Mouse (Mus musculus) CH12.LX (cell line): ENCODE results near the gene Arsk. TPM values are rescaled to one million over a fixed set of nuclear protein-coding genes. Genes with fewer than 3 reads are reported as not detected.
A peak's percentile ranks its signal among the peaks of the same experiment; 100 is the strongest.

Experiments
- DNase-seq: peaks from one replicate; pipeline ENCODE4 v3.0.0-alpha.2; 2013; ENCODE audit errors: extremely low read depth
- H3K27ac ChIP-seq: 2 replicates; pipeline ENCODE4 v1.5.1; 2012; ENCODE audit warnings: low read depth, mild to moderate bottlenecking, control low read depth, moderate library complexity; ENCODE audit not compliant: insufficient read depth
- H3K27me3 ChIP-seq: replicated peaks from 2 replicates; pipeline ENCODE3; 2012; ENCODE audit warnings: inconsistent platforms
- H3K36me3 ChIP-seq, 2 experiments: replicated peaks in 1 of 2; 2 replicates each; pipeline versions ENCODE3 to v1.6.1; 2012; ENCODE audit warnings: inconsistent platforms in 1 of 2, low read length in 1 of 2, mild to moderate bottlenecking in 1 of 2, mixed read lengths in 1 of 2, moderate library complexity in 1 of 2; ENCODE audit not compliant: control insufficient read depth in 1 of 2, insufficient read depth in 1 of 2
- H3K4me1 ChIP-seq, 2 experiments: 2 replicates each; pipeline ENCODE4 v1.6.1; 2012; ENCODE audit warnings: inconsistent platforms in 1 of 2, moderate library complexity in 1 of 2; ENCODE audit not compliant: insufficient read depth in 2 of 2, control insufficient read depth in 1 of 2
- H3K4me2 ChIP-seq: 2 replicates; pipeline ENCODE4 v1.6.1; 2012; ENCODE audit warnings: low read depth, mild to moderate bottlenecking, control low read depth; ENCODE audit not compliant: poor library complexity, insufficient read depth, severe bottlenecking
- H3K4me3 ChIP-seq, 3 experiments: fragments of 150-350 bp in 1 of 3; sonication (generic) in 1 of 3; replicated peaks in 1 of 3; 2 replicates each; pipeline versions ENCODE3 to v1.5.1; 2011 to 2012; ENCODE audit warnings: low read depth in 2 of 3, low read length in 2 of 3, mild to moderate bottlenecking in 2 of 3, moderate library complexity in 2 of 3, control low read depth in 1 of 3, improper control_type of control experiment in 1 of 3, inconsistent platforms in 1 of 3, mixed read lengths in 1 of 3; ENCODE audit not compliant: poor library complexity in 1 of 3
- H3K79me2 ChIP-seq: replicated peaks from 2 replicates; pipeline ENCODE4 v1.6.1; 2012; ENCODE audit warnings: mild to moderate bottlenecking, moderate library complexity; ENCODE audit not compliant: control insufficient read depth, poor library complexity, insufficient read depth, severe bottlenecking; ENCODE audit errors: extremely low read depth
- H3K9ac ChIP-seq: 2 replicates; pipeline ENCODE4 v1.6.1; 2012; ENCODE audit warnings: low read depth, mild to moderate bottlenecking, control low read depth, moderate library complexity; ENCODE audit not compliant: insufficient read depth
- H3K9me3 ChIP-seq: replicated peaks from 2 replicates; pipeline ENCODE3; 2012; ENCODE audit warnings: low read length, inconsistent platforms, mixed read lengths
- BHLHE40 ChIP-seq: IDR thresholded peaks from 2 replicates; pipeline ENCODE4 v1.6.1; 2011; ENCODE audit warnings: mild to moderate bottlenecking, low read depth, low read length, improper control_type of control experiment
- CHD1 ChIP-seq: IDR thresholded peaks from 2 replicates; pipeline ENCODE4 v1.6.1; 2012; ENCODE audit warnings: low read depth, low read length, improper control_type of control experiment, inconsistent platforms
- CHD2 ChIP-seq: IDR thresholded peaks from 2 replicates; pipeline ENCODE4 v1.6.1; 2011; ENCODE audit warnings: low read length, improper control_type of control experiment
- CTCF ChIP-seq, 2 experiments: IDR thresholded peaks in 1 of 2; conservative IDR thresholded peaks in 1 of 2; 2 replicates each; pipeline ENCODE4 v1.5.1; 2011 to 2012; ENCODE audit warnings: low read depth in 2 of 2, low read length in 2 of 2, improper control_type of control experiment in 1 of 2, inconsistent platforms in 1 of 2, mild to moderate bottlenecking in 1 of 2, moderate library complexity in 1 of 2
- E2F4 ChIP-seq: IDR thresholded peaks from 2 replicates; pipeline ENCODE4 v1.6.1; 2011; ENCODE audit warnings: low read depth, low read length, improper control_type of control experiment; ENCODE audit not compliant: insufficient replicate concordance
- ELF1 ChIP-seq: IDR thresholded peaks from 2 replicates; pipeline ENCODE4 v1.6.1; 2014; ENCODE audit warnings: low read depth, mild to moderate bottlenecking, inconsistent platforms, low read length, improper control_type of control experiment
- EP300 ChIP-seq: IDR thresholded peaks from 2 replicates; pipeline ENCODE4 v1.6.1; 2011; ENCODE audit warnings: low read length, improper control_type of control experiment
- ETS1 ChIP-seq: conservative IDR thresholded peaks from 2 replicates; pipeline ENCODE4 v1.6.1; 2012; ENCODE audit warnings: low read depth, mild to moderate bottlenecking, inconsistent platforms, low read length, improper control_type of control experiment, moderate library complexity
- GABPA ChIP-seq: IDR thresholded peaks from 2 replicates; pipeline ENCODE4 v1.6.1; 2012; ENCODE audit warnings: low read depth, low read length, improper control_type of control experiment, inconsistent platforms; ENCODE audit not compliant: insufficient replicate concordance
- HCFC1 ChIP-seq: IDR thresholded peaks from 2 replicates; pipeline ENCODE4 v1.6.1; 2012; ENCODE audit warnings: low read depth, mild to moderate bottlenecking, inconsistent platforms, low read length, improper control_type of control experiment
- JUN ChIP-seq: IDR thresholded peaks from 2 replicates; pipeline ENCODE4 v1.6.1; 2011; ENCODE audit warnings: low read depth, mild to moderate bottlenecking, low read length, improper control_type of control experiment, moderate library complexity; ENCODE audit not compliant: insufficient read depth
- JUND ChIP-seq: conservative IDR thresholded peaks from 2 replicates; pipeline ENCODE4 v1.6.1; 2011; ENCODE audit warnings: low read depth, low read length, improper control_type of control experiment
- KAT2A ChIP-seq: IDR thresholded peaks from 2 replicates; pipeline ENCODE4 v1.6.1; 2012; ENCODE audit warnings: low read length, improper control_type of control experiment, inconsistent platforms; ENCODE audit not compliant: insufficient replicate concordance
- MAFK ChIP-seq: IDR thresholded peaks from 2 replicates; pipeline ENCODE4 v1.6.1; 2011; ENCODE audit warnings: low read length, improper control_type of control experiment; ENCODE audit not compliant: insufficient replicate concordance
- MAX ChIP-seq: IDR thresholded peaks from 2 replicates; pipeline ENCODE4 v1.6.1; 2011; ENCODE audit warnings: low read length, improper control_type of control experiment
- MAZ ChIP-seq: IDR thresholded peaks from 2 replicates; pipeline ENCODE4 v1.6.1; 2012; ENCODE audit warnings: low read depth, mild to moderate bottlenecking, inconsistent platforms, low read length, improper control_type of control experiment, moderate library complexity
- MEF2A ChIP-seq: IDR thresholded peaks from 2 replicates; pipeline ENCODE4 v1.6.1; 2014; ENCODE audit warnings: low read depth, mild to moderate bottlenecking, inconsistent platforms, low read length, improper control_type of control experiment, borderline replicate concordance
- MXI1 ChIP-seq: IDR thresholded peaks from 2 replicates; pipeline ENCODE4 v1.6.1; 2011; ENCODE audit warnings: mild to moderate bottlenecking, low read depth, low read length, improper control_type of control experiment
- MYC ChIP-seq: IDR thresholded peaks from 2 replicates; pipeline ENCODE4 v1.6.1; 2011; ENCODE audit warnings: low read depth, mild to moderate bottlenecking, improper control_type of control experiment, low read length
- NELFE ChIP-seq: IDR thresholded peaks from 2 replicates; pipeline ENCODE4 v1.6.1; 2011; ENCODE audit warnings: low read depth, low read length, improper control_type of control experiment
- NRF1 ChIP-seq: IDR thresholded peaks from 2 replicates; pipeline ENCODE4 v1.6.1; 2014; ENCODE audit warnings: low read depth, mild to moderate bottlenecking, inconsistent platforms, low read length, improper control_type of control experiment, moderate library complexity
- PAX5 ChIP-seq: IDR thresholded peaks from 2 replicates; pipeline ENCODE4 v1.6.1; 2012; ENCODE audit warnings: low read length, inconsistent platforms, mixed read lengths
- POLR2A ChIP-seq: IDR thresholded peaks from 2 replicates; pipeline ENCODE4 v1.6.1; 2011; ENCODE audit warnings: low read depth, mild to moderate bottlenecking, improper control_type of control experiment, low read length
- POLR2AphosphoS2 ChIP-seq: IDR thresholded peaks from 2 replicates; pipeline ENCODE4 v1.6.1; 2011; ENCODE audit warnings: low read depth, low read length, improper control_type of control experiment
- RAD21 ChIP-seq: IDR thresholded peaks from 2 replicates; pipeline ENCODE4 v1.6.1; 2011; ENCODE audit warnings: low read depth, mild to moderate bottlenecking, low read length, improper control_type of control experiment, moderate library complexity
- RCOR1 ChIP-seq: conservative IDR thresholded peaks from 2 replicates; pipeline ENCODE4 v1.6.1; 2012; ENCODE audit warnings: low read depth, mild to moderate bottlenecking, inconsistent platforms, low read length, improper control_type of control experiment
- SIN3A ChIP-seq: IDR thresholded peaks from 2 replicates; pipeline ENCODE4 v1.6.1; 2012; ENCODE audit warnings: low read length, improper control_type of control experiment, inconsistent platforms
- SMC3 ChIP-seq: IDR thresholded peaks from 2 replicates; pipeline ENCODE4 v1.6.1; 2011; ENCODE audit warnings: low read depth, low read length, improper control_type of control experiment
- TBP ChIP-seq: conservative IDR thresholded peaks from 2 replicates; pipeline ENCODE4 v1.6.1; 2011; ENCODE audit warnings: low read depth, low read length, improper control_type of control experiment
- TCF12 ChIP-seq: IDR thresholded peaks from 2 replicates; pipeline ENCODE4 v1.6.1; 2014; ENCODE audit warnings: low read depth, mild to moderate bottlenecking, inconsistent platforms, low read length, improper control_type of control experiment
- UBTF ChIP-seq: IDR thresholded peaks from 2 replicates; pipeline ENCODE4 v1.6.1; 2012; ENCODE audit warnings: low read depth, mild to moderate bottlenecking, inconsistent platforms, low read length, improper control_type of control experiment, moderate library complexity
- USF1 ChIP-seq: IDR thresholded peaks from 2 replicates; pipeline ENCODE4 v1.6.1; 2014; ENCODE audit warnings: low read depth, mild to moderate bottlenecking, inconsistent platforms, low read length, improper control_type of control experiment
- USF2 ChIP-seq: conservative IDR thresholded peaks from 2 replicates; pipeline ENCODE4 v1.6.1; 2011; ENCODE audit warnings: low read depth, low read length, improper control_type of control experiment
- ZC3H11A ChIP-seq: IDR thresholded peaks from 2 replicates; pipeline ENCODE4 v1.6.1; 2012; ENCODE audit warnings: low read depth, mild to moderate bottlenecking, inconsistent platforms, low read length, improper control_type of control experiment
- ZKSCAN1 ChIP-seq: IDR thresholded peaks from 2 replicates; pipeline ENCODE4 v1.6.1; 2012; ENCODE audit warnings: low read depth, inconsistent platforms, low read length, improper control_type of control experiment, borderline replicate concordance
- ZMIZ1 ChIP-seq: IDR thresholded peaks from 2 replicates; pipeline ENCODE4 v1.6.1; 2012; ENCODE audit warnings: low read depth, mild to moderate bottlenecking, inconsistent platforms, low read length, improper control_type of control experiment
- ZNF384 ChIP-seq: IDR thresholded peaks from 2 replicates; pipeline ENCODE4 v1.6.1; 2012; ENCODE audit warnings: low read depth, low read length, improper control_type of control experiment, inconsistent platforms
- dilution Hi-C: fragments of 300-500 bp; cut with MboI; formaldehyde crosslinking; loops from 2 replicates; pipeline ENCODE4 v1.14.3; 2020; ENCODE audit warnings: low sequenced_read_pairs; ENCODE audit not compliant: extremely low pct_unique_long_range_greater_than_20kb, extremely low pct_ligation_motif_present
- in situ Hi-C: fragments of 300-500 bp; cut with MboI; formaldehyde crosslinking; loops from 3 replicates; pipeline ENCODE4 v1.14.3; 2019; ENCODE audit warnings: low sequenced_read_pairs, low pct_ligation_motif_present, low pct_unique_long_range_greater_than_20kb, mixed read lengths
- polyA plus RNA-seq: library from polyadenylated mRNA; unstranded; fragments of >175 nt; gene quantifications from 2 replicates; pipeline ENCODE4 v1.2.1, GENCODE M21; 2012; ENCODE audit warnings: low read depth; ENCODE audit not compliant: insufficient read length
- total RNA-seq, 2 experiments: library from RNA; depleted of rRNA; stranded (reverse); fragments of 300-350 nt in 1 of 2; fragments of >200 nt in 1 of 2; gene quantifications; 2 replicates each; pipeline ENCODE4 v1.2.3; 2012 to 2014

Gene Arsk
- 3.2 and 4.2 TPM in 2 replicates for total RNA-seq (2012; rRNA removed)
- 7.6 and 9.3 TPM in 2 replicates for total RNA-seq (2014; rRNA removed)
- 3.7 and 4.0 TPM in 2 replicates for polyA plus RNA-seq

DNA sequence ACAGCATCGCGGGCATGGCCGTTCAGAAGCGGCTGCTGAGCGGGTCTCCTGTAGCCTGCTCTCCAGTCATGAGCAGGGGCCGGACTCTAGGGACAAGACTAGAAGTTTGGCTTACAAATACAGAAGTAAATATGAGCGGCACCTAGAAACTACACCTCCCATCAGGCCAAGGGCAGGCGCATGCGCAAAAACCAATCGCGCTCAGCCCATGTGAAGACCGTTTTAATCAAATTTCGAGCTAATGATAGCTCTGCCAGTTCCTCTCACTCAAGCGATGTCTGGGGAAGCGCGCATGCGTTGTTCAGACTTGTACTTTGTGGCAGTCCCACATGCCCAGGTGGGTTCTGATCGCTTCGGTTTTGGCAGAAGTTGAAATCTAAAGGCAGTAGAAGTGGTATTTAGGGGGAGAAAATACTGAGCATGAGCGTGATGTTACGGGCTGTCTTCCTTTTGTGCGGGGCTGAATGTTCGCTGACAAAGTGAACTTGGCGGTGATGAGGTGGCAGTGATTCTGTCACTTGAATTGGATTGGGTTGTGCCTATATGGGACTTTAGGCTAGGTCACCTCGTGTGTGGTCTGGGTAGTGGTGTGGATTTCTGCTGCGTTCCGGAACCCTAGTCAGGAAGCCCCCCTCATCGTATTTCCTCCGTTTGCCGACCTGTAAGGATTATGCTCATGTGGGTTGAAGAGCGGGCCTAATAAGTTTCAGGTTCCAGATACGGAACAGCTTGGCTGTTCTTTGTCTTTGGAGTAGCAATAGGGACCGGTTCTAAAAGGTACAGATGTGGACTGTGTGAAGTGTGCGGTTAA, at the start of gene Arsk, which contains the start of gene Ttc37:
Gene Arsk (minus strand): TSS at position 168 of the 811 bp plus-strand sequence.
Gene Ttc37 (plus strand): TSS at position 242 of the 811 bp plus-strand sequence.
- Histone ChIP-seq H3K9ac (peak within 1 kb of the TSS; percentile 76), H3K36me3 (peaks cover 5 to 41% of the 10 kb centered on the region in 2 experiments), H3K4me1 (peaks cover 0 to 21% of the 10 kb centered on the region in 2 experiments; a peak in 2 of 4 replicates), H3K4me2 (peak within 1 kb of the TSS; percentile 39; the same call in 1 of the 2 replicates), H3K9me3 (no peaks in the 10 kb centered on the region), H3K27ac (peak within 1 kb of the TSS; percentile 80), H3K27me3 (no peaks in the 10 kb centered on the region), H3K4me3 (peak within 1 kb of the TSS; percentile 78 to 95 (median 80)), H3K79me2 (peaks cover 15% of the 10 kb centered on the region)
- DNase-seq = peak; percentile 98
- dilution Hi-C loops (no loop called here), in situ Hi-C loops (no loop called here)
- TF ChIP-seq ZC3H11A = no peak
- peak; percentile 81; the same call in 1 of the 2 replicates for TF ChIP-seq GABPA
- no peak for TF ChIP-seq CHD1
- peak; percentile 81 for TF ChIP-seq POLR2A
- peak; percentile 72; the same call in 1 of the 2 replicates for TF ChIP-seq MAX
- TF ChIP-seq JUN = no peak
- TF ChIP-seq JUND = 0 out of 2 replicates have a peak, but pooled peaks have one; percentile 21
- TF ChIP-seq ZMIZ1 = peak; percentile 82
- TF ChIP-seq NELFE = peak; percentile 76
- peak; percentile 36; the same call in 1 of the 2 replicates for TF ChIP-seq E2F4
- peak; percentile 72 for TF ChIP-seq CHD2
- TF ChIP-seq UBTF = no peak
- TF ChIP-seq RCOR1 = no peak
- peak; percentile 99 for TF ChIP-seq HCFC1
- peak; percentile 57 for TF ChIP-seq TCF12
- no peak for TF ChIP-seq EP300
- TF ChIP-seq KAT2A = peak; percentile 98
- TF ChIP-seq RAD21 = no peak
- peak; percentile 89 for TF ChIP-seq NRF1
- TF ChIP-seq USF1 = no peak
- TF ChIP-seq MXI1 = peak; percentile 78
- TF ChIP-seq ETS1 = no peak; the same call in 1 of the 2 replicates
- peak; percentile 72; the same call in 1 of the 2 replicates for TF ChIP-seq ELF1
- no peak for TF ChIP-seq CTCF (conservative IDR thresholded peaks at IDR 0.05 in 1 of 2, IDR thresholded peaks at IDR 0.05 in 1 of 2; ENCODE audit: low read depth in 2 of 2, low read length in 2 of 2)
- TF ChIP-seq SIN3A = peak; percentile 100
- TF ChIP-seq SMC3 = no peak
- 0 out of 2 replicates have a peak, but pooled peaks have one; percentile 30 for TF ChIP-seq MEF2A
- TF ChIP-seq BHLHE40 = peak; percentile 41; the same call in 1 of the 2 replicates
- TF ChIP-seq POLR2AphosphoS2 = 0 out of 2 replicates have a peak, but pooled peaks have one; percentile 27
- TF ChIP-seq TBP = peak; percentile 41; the same call in 1 of the 2 replicates
- no peak for TF ChIP-seq USF2
- TF ChIP-seq ZKSCAN1 = no peak
- TF ChIP-seq MAFK = no peak
- no peak for TF ChIP-seq MAZ
- TF ChIP-seq MYC = peak; percentile 88
- no peak for TF ChIP-seq PAX5
- no peak for TF ChIP-seq ZNF384
